Mouse (Mus musculus): ENCODE results near the gene Gna15.

Gna15 gene

GRCm38 (mm10) chr10:81496969-81497368 lies 27.1 kb downstream of the Gna15 start:
- in situ Hi-C loops (cut with MboI; ENCODE audit: low sequenced_read_pairs): no loop called here

- in situ Hi-C loops (cut with MboI; ENCODE audit: low sequenced_read_pairs): no loop called here
Measured at GRCm38 (mm10) chr10:81496264-81496901, 27.6 kb downstream of the Gna15 start, which contains the start of gene Ncln. Gene Ncln (minus strand): TSS chr10:81496392.

- in situ Hi-C loops (cut with MboI; ENCODE audit: low sequenced_read_pairs): no loop called here
Measured at GRCm38 (mm10) chr10:81495616-81496263, 28.3 kb downstream of the Gna15 start.

GRCm38 (mm10) chr10:81495151-81495550 lies 28.9 kb downstream of the Gna15 start:
- in situ Hi-C loops (cut with MboI; ENCODE audit: low sequenced_read_pairs): no loop called here

- in situ Hi-C loops (cut with MboI; ENCODE audit: low sequenced_read_pairs): no loop called here
Measured at GRCm38 (mm10) chr10:81494260-81495041, 29.6 kb downstream of the Gna15 start.

- in situ Hi-C loops (cut with MboI; ENCODE audit: low sequenced_read_pairs): no loop called here
Measured at GRCm38 (mm10) chr10:81493601-81494220, 30.3 kb downstream of the Gna15 start.

GRCm38 (mm10) chr10:81492606-81493240 lies 31.3 kb downstream of the Gna15 start:
- in situ Hi-C loops (cut with MboI; ENCODE audit: low sequenced_read_pairs): no loop called here

GRCm38 (mm10) chr10:81491018-81491417 lies 33.0 kb downstream of the Gna15 start:
- in situ Hi-C loops (cut with MboI; ENCODE audit: low sequenced_read_pairs): no loop called here

- in situ Hi-C loops (cut with MboI; ENCODE audit: low sequenced_read_pairs): no loop called here
Measured at GRCm38 (mm10) chr10:81489941-81490340, 34.1 kb downstream of the Gna15 start.

GRCm38 (mm10) chr10:81488081-81488480 lies 35.9 kb downstream of the Gna15 start:
- in situ Hi-C loops (cut with MboI; ENCODE audit: low sequenced_read_pairs): no loop called here

- in situ Hi-C loops (cut with MboI; ENCODE audit: low sequenced_read_pairs): no loop called here
Measured at GRCm38 (mm10) chr10:81486496-81486895, 37.5 kb downstream of the Gna15 start.

GRCm38 (mm10) chr10:81485479-81486018 lies 38.5 kb downstream of the Gna15 start:
- in situ Hi-C loops (cut with MboI; ENCODE audit: low sequenced_read_pairs): no loop called here

- in situ Hi-C loops (cut with MboI; ENCODE audit: low sequenced_read_pairs): no loop called here
Measured at GRCm38 (mm10) chr10:81485060-81485449, 39.0 kb downstream of the Gna15 start.

GRCm38 (mm10) chr10:81484441-81485059 lies 39.5 kb downstream of the Gna15 start:
- in situ Hi-C loops (cut with MboI; ENCODE audit: low sequenced_read_pairs): no loop called here

- in situ Hi-C loops (cut with MboI; ENCODE audit: low sequenced_read_pairs): no loop called here
Measured at GRCm38 (mm10) chr10:81483983-81484382, 40.0 kb downstream of the Gna15 start.

GRCm38 (mm10) chr10:81482533-81482889 lies 41.5 kb downstream of the Gna15 start, which contains the start of gene Celf5:
Gene Celf5 (minus strand): TSS chr10:81482709.
- in situ Hi-C loops (cut with MboI; ENCODE audit: low sequenced_read_pairs): no loop called here

GRCm38 (mm10) chr10:81481605-81482532 lies 42.2 kb downstream of the Gna15 start:
- in situ Hi-C loops (cut with MboI; ENCODE audit: low sequenced_read_pairs): no loop called here

GRCm38 (mm10) chr10:81474461-81474860 lies 49.6 kb downstream of the Gna15 start:
- in situ Hi-C loops (cut with MboI; ENCODE audit: low sequenced_read_pairs): no loop called here

GRCm38 (mm10) chr10:81473003-81473451 lies 51.0 kb downstream of the Gna15 start:
- in situ Hi-C loops (cut with MboI; ENCODE audit: low sequenced_read_pairs): no loop called here

All from CH12F3 (cell line).